Mouse (Mus musculus) MEL (cell line): ENCODE measurements around the gene Snapc4. TPM values are rescaled to one million over a fixed set of nuclear protein-coding genes. Genes with fewer than 3 reads are reported as not detected.

Experiments
- DNase-seq: peaks from one replicate; pipeline ENCODE4 v3.0.0; 2011; ENCODE audit warnings: low read depth, low spot score
- H3K27ac ChIP-seq: 2 replicates; pipeline ENCODE4 v1.5.1; 2012; ENCODE audit warnings: low read depth, mild to moderate bottlenecking, control low read depth, low read length, moderate library complexity; ENCODE audit not compliant: control insufficient read depth
- H3K27me3 ChIP-seq, 2 experiments: fragments of 150-350 bp in 1 of 2; sonication (generic) in 1 of 2; 2 replicates each; pipeline ENCODE4 v1.6.1; 2012; ENCODE audit warnings: low read length in 2 of 2, mild to moderate bottlenecking in 2 of 2, improper control_type of control experiment in 1 of 2, moderate library complexity in 1 of 2; ENCODE audit not compliant: insufficient read depth in 2 of 2, control insufficient read depth in 1 of 2
- H3K36me3 ChIP-seq, 2 experiments: 2 replicates each; pipeline ENCODE4 v1.6.1; 2012 to 2014; ENCODE audit warnings: low read length in 2 of 2, improper control_type of control experiment in 1 of 2, inconsistent platforms in 1 of 2, mild to moderate bottlenecking in 1 of 2; ENCODE audit not compliant: insufficient read depth in 2 of 2, control insufficient read depth in 1 of 2
- H3K4me1 ChIP-seq, 2 experiments: fragments of 150-350 bp in 1 of 2; sonication (generic) in 1 of 2; 2 replicates each; pipeline ENCODE4 v1.6.1; 2012; ENCODE audit warnings: low read length in 2 of 2, improper control_type of control experiment in 1 of 2, mild to moderate bottlenecking in 1 of 2; ENCODE audit not compliant: insufficient read depth in 2 of 2, control insufficient read depth in 1 of 2
- H3K4me3 ChIP-seq, 2 experiments: fragments of 150-350 bp in 1 of 2; sonication (generic) in 1 of 2; 2 replicates each; pipeline ENCODE4 v1.5.1; 2012; ENCODE audit warnings: low read depth in 2 of 2, low read length in 2 of 2, mild to moderate bottlenecking in 2 of 2, moderate library complexity in 2 of 2, control low read depth in 1 of 2, improper control_type of control experiment in 1 of 2; ENCODE audit not compliant: control insufficient read depth in 1 of 2, insufficient read depth in 1 of 2
- H3K79me2 ChIP-seq: 2 replicates; pipeline ENCODE4 v1.6.1; 2012; ENCODE audit warnings: mild to moderate bottlenecking, low read length, moderate library complexity; ENCODE audit not compliant: control insufficient read depth, poor library complexity, insufficient read depth
- H3K9ac ChIP-seq: 2 replicates; pipeline ENCODE4 v1.6.1; 2012; ENCODE audit warnings: low read depth, mild to moderate bottlenecking, control low read depth, low read length, moderate library complexity; ENCODE audit not compliant: control insufficient read depth, poor library complexity, severe bottlenecking
- H3K9me3 ChIP-seq: fragments of 150-350 bp; sonication (generic); replicated peaks from 2 replicates; pipeline ENCODE4 v1.6.1; 2012; ENCODE audit warnings: mild to moderate bottlenecking, low read length, improper control_type of control experiment, moderate library complexity; ENCODE audit not compliant: insufficient read depth
- CTCF ChIP-seq, 3 experiments: IDR thresholded peaks in 2 of 3; conservative IDR thresholded peaks in 1 of 3; 2 replicates each; pipeline ENCODE4 v1.5.1; 2011 to 2012; ENCODE audit warnings: low read length in 3 of 3, low read depth in 2 of 3, mild to moderate bottlenecking in 2 of 3, improper control_type of control experiment in 1 of 3, inconsistent platforms in 1 of 3, mixed read lengths in 1 of 3, moderate library complexity in 1 of 3; ENCODE audit not compliant: control insufficient read depth in 1 of 3, insufficient read depth in 1 of 3, poor library complexity in 1 of 3, severe bottlenecking in 1 of 3
- ELF1 ChIP-seq: IDR thresholded peaks from 2 replicates; pipeline ENCODE4 v1.6.1; 2014; ENCODE audit warnings: low read depth, mild to moderate bottlenecking, inconsistent platforms, low read length, improper control_type of control experiment, moderate library complexity
- GABPA ChIP-seq: IDR thresholded peaks from 2 replicates; pipeline ENCODE4 v1.6.1; 2012; ENCODE audit warnings: low read depth, mild to moderate bottlenecking, inconsistent platforms, low read length, improper control_type of control experiment, moderate library complexity
- JUND ChIP-seq: IDR thresholded peaks from 2 replicates; pipeline ENCODE4 v1.6.1; 2011; ENCODE audit warnings: low read depth, mild to moderate bottlenecking, improper control_type of control experiment, low read length
- MAZ ChIP-seq: IDR thresholded peaks from 2 replicates; pipeline ENCODE4 v1.6.1; 2012; ENCODE audit warnings: low read depth, mild to moderate bottlenecking, inconsistent platforms, low read length, improper control_type of control experiment
- MEF2A ChIP-seq: IDR thresholded peaks from 2 replicates; pipeline ENCODE4 v1.6.1; 2014; ENCODE audit warnings: low read depth, mild to moderate bottlenecking, inconsistent platforms, low read length, improper control_type of control experiment; ENCODE audit not compliant: poor library complexity, insufficient replicate concordance, severe bottlenecking; ENCODE audit errors: extremely low read depth
- MXI1 ChIP-seq: IDR thresholded peaks from 2 replicates; pipeline ENCODE4 v1.6.1; 2011; ENCODE audit warnings: mild to moderate bottlenecking, low read depth, low read length, improper control_type of control experiment
- NELFE ChIP-seq: IDR thresholded peaks from 2 replicates; pipeline ENCODE4 v1.6.1; 2011; ENCODE audit warnings: low read depth, low read length, improper control_type of control experiment
- NRF1 ChIP-seq: IDR thresholded peaks from 2 replicates; pipeline ENCODE4 v1.6.1; 2014; ENCODE audit warnings: low read depth, mild to moderate bottlenecking, inconsistent platforms, low read length, improper control_type of control experiment, moderate library complexity; ENCODE audit not compliant: poor library complexity, insufficient read depth, severe bottlenecking
- POLR2AphosphoS2 ChIP-seq: IDR thresholded peaks from 2 replicates; pipeline ENCODE4 v1.6.1; 2011; ENCODE audit warnings: low read length, improper control_type of control experiment
- SIN3A ChIP-seq: IDR thresholded peaks from 2 replicates; pipeline ENCODE4 v1.6.1; 2012; ENCODE audit warnings: low read length, improper control_type of control experiment, inconsistent platforms
- SMC3 ChIP-seq: IDR thresholded peaks from 2 replicates; pipeline ENCODE4 v1.6.1; 2011; ENCODE audit warnings: low read depth, low read length, improper control_type of control experiment
- TCF12 ChIP-seq: IDR thresholded peaks from 2 replicates; pipeline ENCODE4 v1.6.1; 2014; ENCODE audit warnings: low read depth, mild to moderate bottlenecking, inconsistent platforms, low read length, improper control_type of control experiment, moderate library complexity
- USF1 ChIP-seq: IDR thresholded peaks from 2 replicates; pipeline ENCODE4 v1.6.1; 2014; ENCODE audit warnings: low read depth, mild to moderate bottlenecking, inconsistent platforms, low read length, improper control_type of control experiment, moderate library complexity
- ZC3H11A ChIP-seq: IDR thresholded peaks from 2 replicates; pipeline ENCODE4 v1.6.1; 2012; ENCODE audit warnings: low read depth, mild to moderate bottlenecking, inconsistent platforms, low read length, improper control_type of control experiment
- ZMIZ1 ChIP-seq: IDR thresholded peaks from 2 replicates; pipeline ENCODE4 v1.6.1; 2012; ENCODE audit warnings: low read depth, mild to moderate bottlenecking, inconsistent platforms, low read length, improper control_type of control experiment, moderate library complexity
- polyA plus RNA-seq, 2 experiments: library from polyadenylated mRNA; stranded (reverse) in 1 of 2; unstranded in 1 of 2; fragments of >175 nt in 1 of 2; fragments of >200 nt in 1 of 2; gene quantifications; 2 replicates each; pipeline versions ENCODE4 v1.2.1 to v1.2.4; 2012; ENCODE audit warnings: low replicate concordance in 2 of 2, low read depth in 1 of 2; ENCODE audit not compliant: insufficient read length in 2 of 2, insufficient read depth in 1 of 2, missing spikeins in 1 of 2
- total RNA-seq: library from RNA; depleted of rRNA; stranded (reverse); fragments of 300-350 nt; gene quantifications from 2 replicates; pipeline ENCODE4 v1.2.3, GENCODE M21; 2012

Snapc4 gene
- total and polyA plus RNA-seq, 3 experiments, result 49.3 to 57.6 TPM; not detected in 1

DNA sequence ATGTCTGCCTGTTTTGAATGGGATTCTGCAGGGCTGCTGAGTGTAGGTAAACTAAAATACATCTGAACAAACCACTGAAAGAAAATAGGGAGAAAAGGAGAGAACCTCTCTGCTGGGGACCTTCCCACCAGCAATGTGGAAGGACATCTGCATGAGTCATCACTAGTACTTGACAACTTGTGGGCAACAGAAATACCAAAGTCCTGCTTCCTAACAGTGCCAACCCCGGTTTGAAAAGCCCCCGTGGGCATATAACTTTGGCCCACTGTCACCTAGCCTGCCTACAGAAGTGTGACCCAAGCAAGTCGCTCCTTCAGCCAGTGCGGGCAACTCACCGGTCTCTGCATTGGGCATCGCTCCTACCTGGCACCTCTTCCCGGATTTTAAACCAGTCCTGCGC, 8.1 kb downstream of the Snapc4 start:
- no peaks in the 10 kb centered on the region for H3K4me1 ChIP-seq
- peaks cover 0 to 14% of the 10 kb centered on the region in 2 experiments; a peak in 2 of 4 replicates for H3K36me3 ChIP-seq
- TF ChIP-seq NRF1, result no peak
- no peak for TF ChIP-seq MEF2A
- TF ChIP-seq POLR2AphosphoS2, result no peak
- no peak for TF ChIP-seq ZC3H11A
- TF ChIP-seq GABPA, result no peak
- TF ChIP-seq TCF12, result no peak
- no peak for TF ChIP-seq ELF1
- no peak for TF ChIP-seq ZMIZ1
- no peak for TF ChIP-seq SIN3A
- H3K9ac ChIP-seq, result no peak overlapping the region
- no peak overlapping the region for H3K27ac ChIP-seq
- no peak overlapping the region for H3K4me3 ChIP-seq
- DNase-seq, result no peak
- H3K9me3 ChIP-seq, result no peaks in the 10 kb centered on the region
- no peaks in the 10 kb centered on the region for H3K27me3 ChIP-seq
- no peaks in the 10 kb centered on the region for H3K79me2 ChIP-seq

DNA sequence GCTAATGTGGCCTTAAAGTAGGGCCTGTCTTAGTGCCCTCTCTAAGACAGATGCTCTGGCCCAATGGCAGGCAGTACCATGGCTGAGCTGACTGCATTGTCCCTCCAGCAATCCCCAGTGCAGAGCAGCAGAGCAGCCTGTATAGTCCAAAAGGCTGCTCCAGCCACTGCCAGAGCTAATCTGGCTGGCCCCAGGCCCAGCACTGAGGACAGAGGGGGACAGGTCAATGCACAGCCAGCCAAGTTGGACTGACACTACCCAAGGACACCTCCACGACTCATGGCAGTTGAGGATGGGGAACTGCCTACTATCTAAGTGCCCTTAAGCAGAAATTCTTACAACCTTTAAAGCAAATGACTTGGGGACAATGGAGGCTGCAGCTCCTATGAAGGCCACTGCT, 11.9 kb downstream of the Snapc4 start:
- no peak overlapping the region for H3K9ac ChIP-seq
- H3K9me3 ChIP-seq, result no peaks in the 10 kb centered on the region
- H3K4me1 ChIP-seq, result no peaks in the 10 kb centered on the region
- H3K79me2 ChIP-seq, result no peaks in the 10 kb centered on the region
- no peak overlapping the region for H3K27ac ChIP-seq
- H3K27me3 ChIP-seq, result no peaks in the 10 kb centered on the region
- H3K36me3 ChIP-seq, result peaks cover 0 to 8% of the 10 kb centered on the region in 2 experiments; a peak in 2 of 4 replicates
- DNase-seq, result no peak
- no peak overlapping the region for H3K4me3 ChIP-seq
- TF ChIP-seq NELFE, result no peak
- TF ChIP-seq MXI1, result no peak
- TF ChIP-seq ZC3H11A, result no peak
- TF ChIP-seq USF1, result no peak
- TF ChIP-seq SMC3, result no peak
- no peak for TF ChIP-seq JUND
- no peak for TF ChIP-seq GABPA
- TF ChIP-seq CTCF (IDR thresholded peaks at IDR 0.05 in 2 of 3, conservative IDR thresholded peaks at IDR 0.05 in 1 of 3; ENCODE audit: control insufficient read depth in 1 of 3, insufficient read depth in 1 of 3, low read depth in 2 of 3, low read length in 3 of 3, poor library complexity in 1 of 3, severe bottlenecking in 1 of 3), result no peak
- TF ChIP-seq MAZ, result no peak
